Mouse (Mus musculus) CD4-positive, CD25-positive, alpha-beta regulatory T cell, adult 2 months (primary cell): ENCODE results near the gene Cela3b.

Experiments used
- DNase-seq: peaks from one replicate; pipeline ENCODE4 v3.0.0-alpha.2; 2012; ENCODE audit warnings: low read depth, low spot score

Gene Cela3b

GRCm38 (mm10) chr4:137375314-137376278, 54.7 kb downstream of the Cela3b start:
- DNase-seq = no peak

GRCm38 (mm10) chr4:137373711-137374110, 56.6 kb downstream of the Cela3b start:
- no peak for DNase-seq

GRCm38 (mm10) chr4:137371596-137372523, 58.5 kb downstream of the Cela3b start:
- no peak for DNase-seq
